8 mouse cellular contexts compared by ENCODE assay signal in genomic region chr1:193129786-193130455, GRCm38 (mm10). TPM values are rescaled to one million over a fixed set of nuclear protein-coding genes. Genes with fewer than 3 reads are reported as not detected.
DNase-seq lines count a peak whose midpoint lies in the region; ATAC-seq and TF ChIP-seq lines count a peak whose summit lies in the region.

Gene Diexf (minus strand): TSS chr1:193130272.

- peak; percentile 90 for TF ChIP-seq EP300 in heart, adult 2 months (IDR thresholded peaks at IDR 0.05; ENCODE audit: insufficient read depth, low read depth, low read length)

- peak; percentile 99 for DNase-seq in 3T3-L1 (ENCODE audit: low read depth, low spot score)
- DNase-seq in adrenal gland, postnatal 4 days (ENCODE audit: low spot score in 2 of 2), result peak; percentile 89 to 96
- DNase-seq in embryonic facial prominence, embryonic 14.5 days (ENCODE audit: low spot score), result peak; percentile 99
- DNase-seq in heart, adult 2 months, result peak; percentile 95 to 98
- peak; percentile 92 to 97 for DNase-seq in kidney, adult 8-10 months
- peak; percentile 96 to 99 for DNase-seq in spleen, postnatal 10 days (ENCODE audit: low spot score in 2 of 2)

- under 1% methylated on average over 55 of the region's 61 CpGs for WGBS in embryonic facial prominence, embryonic 14.5 days
- WGBS in heart, adult 2 months, result under 1% methylated on average over 61 of the region's 61 CpGs
- under 1% methylated on average over 61 of the region's 61 CpGs for WGBS in limb, embryonic 13.5 days
- WGBS in midbrain, embryonic 16.5 days, result under 1% methylated on average over 61 of the region's 61 CpGs

- H3K27ac ChIP-seq in embryonic facial prominence, embryonic 14.5 days (replicated peaks; ENCODE audit: low read depth, low read length), result no peak within 1 kb of the TSS
- peak within 1 kb of the TSS; percentile 72 for H3K27ac ChIP-seq in heart, adult 2 months
- no peak within 1 kb of the TSS for H3K27ac ChIP-seq in limb, embryonic 13.5 days
- H3K27ac ChIP-seq in midbrain, embryonic 16.5 days (ENCODE audit: low read length), result peak within 1 kb of the TSS; percentile 82

- H3K9ac ChIP-seq in embryonic facial prominence, embryonic 14.5 days (ENCODE audit: low read depth, low read length), result peak within 1 kb of the TSS; percentile 87
- peak within 1 kb of the TSS; percentile 85 for H3K9ac ChIP-seq in heart, adult 2 months (ENCODE audit: low read depth, low read length)
- H3K9ac ChIP-seq in limb, embryonic 13.5 days, result peak within 1 kb of the TSS; percentile 89
- peak within 1 kb of the TSS; percentile 68 for H3K9ac ChIP-seq in midbrain, embryonic 16.5 days (ENCODE audit: low read depth, low read length)

- peak within 1 kb of the TSS; percentile 67 for H3K4me2 ChIP-seq in embryonic facial prominence, embryonic 14.5 days (ENCODE audit: low read depth, low read length)
- H3K4me2 ChIP-seq in limb, embryonic 13.5 days (replicated peaks), result peak within 1 kb of the TSS; percentile 75
- H3K4me2 ChIP-seq in midbrain, embryonic 16.5 days (ENCODE audit: low read length), result peak within 1 kb of the TSS; percentile 70

- peaks cover 5% of the 10 kb centered on the region; the same call in 1 of the 2 replicates for H3K4me1 ChIP-seq in embryonic facial prominence, embryonic 14.5 days (ENCODE audit: control insufficient read depth, insufficient read depth, low read length)
- H3K4me1 ChIP-seq in heart, adult 2 months (ENCODE audit: control insufficient read depth, insufficient read depth, low read length), result no peaks in the 10 kb centered on the region
- H3K4me1 ChIP-seq in limb, embryonic 13.5 days, result peaks cover 11% of the 10 kb centered on the region
- H3K4me1 ChIP-seq in midbrain, embryonic 16.5 days (ENCODE audit: control insufficient read depth, insufficient read depth, low read length), result peaks cover 14% of the 10 kb centered on the region

- H3K36me3 ChIP-seq in embryonic facial prominence, embryonic 14.5 days (ENCODE audit: control insufficient read depth, insufficient read depth, low read length), result peaks cover 22% of the 10 kb centered on the region
- H3K36me3 ChIP-seq in heart, adult 2 months (ENCODE audit: control insufficient read depth, insufficient read depth, low read length), result 0 out of 2 replicates have a peak, but pooled peaks cover 2% of the 10 kb centered on the region
- peaks cover 25% of the 10 kb centered on the region for H3K36me3 ChIP-seq in limb, embryonic 13.5 days
- peaks cover 4% of the 10 kb centered on the region; the same call in 1 of the 2 replicates for H3K36me3 ChIP-seq in midbrain, embryonic 16.5 days (ENCODE audit: control insufficient read depth, insufficient read depth, low read length)

- H3K9me3 ChIP-seq in embryonic facial prominence, embryonic 14.5 days (ENCODE audit: control insufficient read depth, low read length), result no peaks in the 10 kb centered on the region
- no peaks in the 10 kb centered on the region for H3K9me3 ChIP-seq in limb, embryonic 13.5 days
- H3K9me3 ChIP-seq in midbrain, embryonic 16.5 days (replicated peaks; ENCODE audit: control insufficient read depth, low read length, poor library complexity, severe bottlenecking), result no peaks in the 10 kb centered on the region

- peak; percentile 97 for TF ChIP-seq CTCF in heart, adult 2 months (IDR thresholded peaks at IDR 0.05)

- no peaks in the 10 kb centered on the region for H3K27me3 ChIP-seq in embryonic facial prominence, embryonic 14.5 days (replicated peaks; ENCODE audit: control insufficient read depth, insufficient read depth, low read length)
- no peaks in the 10 kb centered on the region for H3K27me3 ChIP-seq in heart, adult 2 months (ENCODE audit: control insufficient read depth, insufficient read depth, low read length)
- H3K27me3 ChIP-seq in limb, embryonic 13.5 days, result no peaks in the 10 kb centered on the region
- H3K27me3 ChIP-seq in midbrain, embryonic 16.5 days (ENCODE audit: control insufficient read depth, insufficient read depth, low read depth, low read length), result no peaks in the 10 kb centered on the region

- peaks cover 3% of the 10 kb centered on the region; the same call in 1 of the 2 replicates for H3K79me2 ChIP-seq in heart, adult 2 months (replicated peaks; ENCODE audit: control insufficient read depth, insufficient read depth, low read length)

- TF ChIP-seq POLR2A in heart, adult 2 months (IDR thresholded peaks at IDR 0.05; ENCODE audit: insufficient read depth, low read depth, low read length), result peak; percentile 80

- intact Hi-C loops in heart, adult 2 months (cut with DNase I), result loop anchor here (1.0 to 5.0 kb wide), 2 partner anchors 43 to 62 kb away; no protein-coding TSS in a partner anchor

- H3K4me3 ChIP-seq in embryonic facial prominence, embryonic 14.5 days (ENCODE audit: low read depth, low read length), result peak within 1 kb of the TSS; percentile 100
- H3K4me3 ChIP-seq in heart, adult 2 months, result peak within 1 kb of the TSS; percentile 71
- peak within 1 kb of the TSS; percentile 97 for H3K4me3 ChIP-seq in limb, embryonic 13.5 days
- peak within 1 kb of the TSS; percentile 67 for H3K4me3 ChIP-seq in midbrain, embryonic 16.5 days (ENCODE audit: low read depth, low read length)

- ATAC-seq in embryonic facial prominence, embryonic 14.5 days (ENCODE audit: low read depth), result peak; percentile 95
- ATAC-seq in limb, embryonic 13.5 days (ENCODE audit: low FRiP score, low read depth), result peak; percentile 93
- peak; percentile 92 for ATAC-seq in midbrain, embryonic 16.5 days

RNA-seq across cellular contexts. Expression of gene Diexf, which starts in this region (rescaled TPM):
- 10 to 100 TPM; 18.1 to 19.9 TPM for total RNA-seq in adrenal gland, postnatal 4 days (2021)
- polyA plus RNA-seq in embryonic facial prominence, embryonic 14.5 days (2014; fragmentation: Nextera tagmentation; extraction: Ambion mirVana), result 8.6 and 9.6 TPM in 2 replicates
- total RNA-seq in heart, adult 2 months (2021), result 10 to 100 TPM in 1 of 2 experiments, 1 to 10 TPM in 1; 7.8 to 10.2 TPM
- 7.3 and 17.5 TPM in 2 replicates for polyA plus RNA-seq in heart, adult 2 months (2012; rRNA removed)
- 9.4 and 10.4 TPM in 2 replicates for polyA plus RNA-seq in limb, embryonic 13.5 days (2015; fragmentation: Nextera tagmentation; extraction: Ambion mirVana)
- 8.9 and 9.7 TPM in 2 replicates for polyA plus RNA-seq in midbrain, embryonic 16.5 days (2015; fragmentation: Nextera tagmentation; extraction: Ambion mirVana)

Comparison
In these comparisons a context has a peak if more than half of its experiments do, and no peak if none do; other contexts are left out.
1. H3K27ac ChIP-seq: peak in heart, adult 2 months (single experiment) and midbrain, embryonic 16.5 days (single experiment); none in embryonic facial prominence, embryonic 14.5 days (single experiment) and limb, embryonic 13.5 days (single experiment).
2. Peak in every context shown above with its lines, with median percentiles within 50 percentile points of each other: DNase-seq, ATAC-seq, H3K4me2 ChIP-seq, H3K4me3 ChIP-seq and H3K9ac ChIP-seq.